Mouse (Mus musculus) forebrain, postnatal 0 days (tissue): ENCODE data around the gene Pwwp2b. TPM values are rescaled to one million over a fixed set of nuclear protein-coding genes. Genes with fewer than 3 reads are reported as not detected.

Experiments used
- ATAC-seq: fragments of 200-750 bp; cut with Nextera tagmentation; 2 replicates; pipeline ENCODE4 v1.8.0; 2017; ENCODE audit warnings: mild to moderate bottlenecking, moderate library complexity
- DNase-seq: peaks from one replicate; pipeline ENCODE4 v3.0.0-alpha.2; 2015
- H3K27ac ChIP-seq: fragments of 300-500 bp; sonication (generic); 2 replicates; pipeline ENCODE4 v1.5.1; 2014; ENCODE audit warnings: low read depth, mild to moderate bottlenecking, antibody characterized with exemption, low read length, moderate library complexity, mixed read lengths
- H3K27me3 ChIP-seq: fragments of 300-500 bp; sonication (generic); 2 replicates; pipeline ENCODE4 v1.6.1; 2014; ENCODE audit warnings: mild to moderate bottlenecking, low read length, mixed read lengths; ENCODE audit not compliant: insufficient read depth
- H3K36me3 ChIP-seq: fragments of 300-500 bp; sonication (generic); 2 replicates; pipeline ENCODE4 v1.6.1; 2014; ENCODE audit warnings: mild to moderate bottlenecking, moderate library complexity; ENCODE audit not compliant: insufficient read depth
- H3K4me1 ChIP-seq: fragments of 300-500 bp; sonication (generic); 2 replicates; pipeline ENCODE4 v1.6.1; 2014; ENCODE audit warnings: antibody characterized with exemption; ENCODE audit not compliant: insufficient read depth
- H3K4me2 ChIP-seq: fragments of 300-500 bp; sonication (generic); 2 replicates; pipeline ENCODE4 v1.6.1; 2014; ENCODE audit warnings: low read depth, mild to moderate bottlenecking, moderate library complexity
- H3K4me3 ChIP-seq: fragments of 300-500 bp; sonication (generic); 2 replicates; pipeline ENCODE4 v1.5.1; 2014; ENCODE audit warnings: low read depth, low read length, mixed read lengths
- H3K9ac ChIP-seq: fragments of 300-500 bp; sonication (generic); 2 replicates; pipeline ENCODE4 v1.6.1; 2014; ENCODE audit warnings: mild to moderate bottlenecking
- H3K9me3 ChIP-seq: fragments of 300-500 bp; sonication (generic); 2 replicates; pipeline ENCODE4 v1.6.1; 2016; ENCODE audit warnings: low read length
- CTCF ChIP-seq: sonication (generic); IDR thresholded peaks from 2 replicates; pipeline ENCODE4 v1.5.1; 2016; ENCODE audit warnings: antibody characterized with exemption, control low read depth, low read depth
- WGBS: fragments of 180-500 bp; shearing (Covaris S2); extraction: QIAGEN DNeasy Blood & Tissue Kit; methylation state at CpG from one replicate; pipeline ENCODE4 v1.1.7; 2014; 5-methylcytosine and 5-hydroxymethylcytosine counted together
- polyA plus RNA-seq: library from polyadenylated mRNA; unstranded; fragments of >200 nt; fragmentation: Nextera tagmentation; extraction: Ambion mirVana; gene quantifications from 2 replicates; pipeline ENCODE4 v1.2.1, GENCODE M21; 2015
- total RNA-seq: library from RNA; depleted of rRNA; stranded (reverse); fragments of >200 nt; gene quantifications from 2 replicates; pipeline ENCODE4 v1.2.3, GENCODE M21; 2014

Gene Pwwp2b
- total and polyA plus RNA-seq, 2 experiments from 2014 or later: 4.3 to 6.3 TPM

- no peak overlapping the region for H3K4me2 ChIP-seq
Measured at GRCm38 (mm10) chr7:139280044-139280443, 31.8 kb downstream of the Pwwp2b start.

DNA sequence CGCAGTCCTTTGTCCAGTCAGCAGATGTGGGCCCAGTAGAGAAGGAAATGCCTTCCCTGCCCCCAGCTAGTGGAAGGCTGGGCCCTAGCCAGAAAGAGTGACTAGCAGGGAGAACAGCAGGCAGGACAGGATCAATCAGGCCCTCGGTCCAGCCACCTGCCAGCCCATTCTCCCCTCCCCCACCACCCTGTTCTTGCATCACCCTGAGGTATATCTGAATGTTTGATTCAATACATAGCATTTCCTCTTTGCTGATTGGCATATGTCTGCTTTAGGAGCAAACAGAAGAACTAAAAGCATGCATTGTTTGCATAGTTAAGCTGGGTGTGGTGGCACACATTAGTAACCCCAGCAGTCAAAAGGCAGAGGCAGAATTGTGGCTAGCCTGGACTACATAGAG, 32.9 kb downstream of the Pwwp2b start:
- WGBS: 24% methylated on average over 2 of the region's 2 CpGs
- no peaks in the 10 kb centered on the region for H3K36me3 ChIP-seq
- no peak for ATAC-seq

More at GRCm38 (mm10) chr7:139280044-139280443, 31.8 kb downstream of the Pwwp2b start:
- no peak overlapping the region for H3K4me3 ChIP-seq
- ATAC-seq (no peak), DNase-seq (no peak)
- no peak overlapping the region for H3K9ac ChIP-seq
- H3K36me3 ChIP-seq: no peaks in the 10 kb centered on the region
- H3K27me3 ChIP-seq: no peaks in the 10 kb centered on the region
- no peak overlapping the region for H3K27ac ChIP-seq
- no peak for TF ChIP-seq CTCF
- 64% methylated on average over 1 of the region's 1 CpGs for WGBS
- no peaks in the 10 kb centered on the region for H3K9me3 ChIP-seq
- peaks cover 5% of the 10 kb centered on the region for H3K4me1 ChIP-seq

DNA sequence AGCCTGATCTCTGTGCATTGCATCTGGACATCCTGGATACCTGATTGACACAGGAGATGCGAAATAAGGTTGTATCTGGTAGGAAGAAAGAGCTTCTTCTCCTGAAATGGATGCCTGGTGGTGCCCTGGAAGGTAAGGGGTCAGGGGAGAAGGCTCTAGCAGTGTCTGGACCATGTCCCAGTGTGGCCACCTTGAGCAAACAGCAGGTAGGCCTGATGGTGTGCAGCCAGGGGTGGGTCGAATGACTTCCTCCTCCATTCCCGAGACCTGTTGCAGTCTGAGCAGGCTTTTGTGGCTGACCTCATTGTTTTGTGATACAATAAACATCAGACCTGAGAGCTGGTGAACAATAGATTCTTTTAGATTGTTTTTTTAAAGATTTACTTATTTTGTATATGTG, 33.8 kb downstream of the Pwwp2b start:
- Histone ChIP-seq H3K36me3 (no peaks in the 10 kb centered on the region), H3K9ac (no peak overlapping the region), H3K4me1 (no peaks in the 10 kb centered on the region), H3K4me3 (no peak overlapping the region), H3K4me2 (no peak overlapping the region), H3K9me3 (no peaks in the 10 kb centered on the region), H3K27ac (no peak overlapping the region), H3K27me3 (no peaks in the 10 kb centered on the region)
- DNase-seq (no peak), ATAC-seq (no peak)
- TF ChIP-seq CTCF: no peak
- 68% methylated on average over 3 of the region's 3 CpGs for WGBS

More for the DNA sequence above, 32.9 kb downstream of the Pwwp2b start:
- Histone ChIP-seq H3K4me3 (no peak overlapping the region), H3K9me3 (no peaks in the 10 kb centered on the region), H3K9ac (no peak overlapping the region), H3K27me3 (no peaks in the 10 kb centered on the region), H3K4me2 (no peak overlapping the region), H3K27ac (no peak overlapping the region), H3K4me1 (no peaks in the 10 kb centered on the region; the same call in 1 of the 2 replicates)
- no peak for TF ChIP-seq CTCF
- DNase-seq: no peak

DNA sequence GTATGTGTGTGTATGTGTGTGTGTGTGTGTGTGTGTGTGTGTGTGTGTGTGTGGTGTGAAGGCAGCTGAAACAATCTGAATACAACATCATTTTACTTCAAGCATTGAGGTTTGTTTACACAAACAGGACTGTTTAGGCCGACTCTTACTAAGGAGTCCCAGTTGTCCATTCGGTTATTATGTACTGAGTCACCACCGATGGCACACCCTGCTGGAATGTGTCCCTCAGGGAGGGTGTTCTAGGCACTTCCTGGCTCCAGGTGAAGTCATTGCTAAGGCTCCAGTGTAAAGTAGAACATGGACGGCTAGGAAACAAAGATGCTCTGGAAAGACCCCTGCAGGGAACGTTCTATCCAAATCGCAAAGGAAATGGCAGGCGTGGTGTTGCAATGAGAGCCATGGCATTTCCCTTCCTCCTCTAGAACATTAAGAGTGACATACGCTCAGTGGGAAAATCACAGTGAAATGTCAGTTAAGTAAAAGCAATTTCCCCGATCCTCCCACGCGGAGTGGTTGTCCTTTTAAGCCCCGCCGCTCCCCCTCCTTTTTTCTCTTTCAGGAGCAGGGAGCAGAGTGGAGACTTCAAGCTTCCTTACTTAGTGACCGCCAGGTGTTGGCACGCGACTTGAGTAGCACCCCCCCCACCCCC, 37.1 kb downstream of the Pwwp2b start:
- Histone ChIP-seq H3K4me2 (no peak overlapping the region), H3K27ac (no peak overlapping the region), H3K36me3 (no peaks in the 10 kb centered on the region), H3K9me3 (no peaks in the 10 kb centered on the region), H3K4me3 (no peak overlapping the region), H3K4me1 (no peaks in the 10 kb centered on the region), H3K9ac (no peak overlapping the region), H3K27me3 (no peaks in the 10 kb centered on the region)
- no peak for ATAC-seq
- 74% methylated on average over 16 of the region's 16 CpGs for WGBS
- TF ChIP-seq CTCF: no peak
- no peak for DNase-seq

DNA sequence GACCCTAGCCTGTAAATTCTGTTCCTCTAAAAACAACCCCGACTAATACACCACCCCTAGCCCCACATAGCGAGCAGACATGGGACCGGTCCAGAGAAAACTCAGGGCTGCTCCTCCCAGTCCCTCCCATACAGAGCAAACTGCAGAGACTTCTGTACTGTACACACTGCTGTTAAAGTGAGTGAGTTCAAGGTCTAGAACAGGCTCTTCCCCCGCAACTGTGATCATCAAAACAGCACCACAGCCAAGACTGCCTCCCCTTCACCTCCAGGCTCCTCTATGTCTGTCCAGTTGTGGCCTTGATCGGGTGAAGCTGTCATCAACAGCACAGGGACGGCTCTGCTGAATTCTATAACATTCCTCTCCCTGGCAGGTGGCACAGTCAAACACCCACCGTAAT, 40.3 kb downstream of the Pwwp2b start:
- no peak for ATAC-seq
- H3K4me2 ChIP-seq: no peak overlapping the region
- H3K27me3 ChIP-seq: no peaks in the 10 kb centered on the region
- no peak overlapping the region for H3K9ac ChIP-seq
- H3K9me3 ChIP-seq: no peaks in the 10 kb centered on the region
- no peak overlapping the region for H3K4me3 ChIP-seq
- no peak for TF ChIP-seq CTCF
- no peaks in the 10 kb centered on the region for H3K4me1 ChIP-seq
- WGBS: 84% methylated on average over 7 of the region's 7 CpGs
- DNase-seq: no peak
- no peaks in the 10 kb centered on the region for H3K36me3 ChIP-seq
- H3K27ac ChIP-seq: no peak overlapping the region

DNA sequence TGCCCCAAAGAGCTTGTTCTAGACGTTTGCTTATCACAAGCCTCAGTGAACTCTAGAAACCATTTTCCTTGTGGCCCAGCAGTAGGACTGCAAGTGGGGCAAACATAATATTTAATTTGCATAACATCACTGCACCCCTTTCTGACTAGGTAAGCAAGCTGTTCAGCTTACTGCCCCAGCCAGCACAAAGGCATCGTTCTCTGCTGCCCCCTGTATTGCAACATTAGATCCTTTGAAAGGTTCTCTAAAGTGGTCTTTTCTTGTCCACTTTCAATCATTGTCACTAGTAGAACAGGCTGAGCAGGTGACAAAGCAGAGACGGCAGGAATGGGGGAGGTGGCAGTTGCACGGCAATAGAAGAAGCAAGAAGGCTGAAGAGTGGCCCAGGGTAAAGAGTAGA, 45.1 kb downstream of the Pwwp2b start:
- Histone ChIP-seq H3K9me3 (no peaks in the 10 kb centered on the region), H3K9ac (no peak overlapping the region), H3K4me1 (no peaks in the 10 kb centered on the region), H3K36me3 (no peaks in the 10 kb centered on the region), H3K4me2 (no peak overlapping the region), H3K27ac (no peak overlapping the region), H3K4me3 (no peak overlapping the region), H3K27me3 (no peaks in the 10 kb centered on the region)
- DNase-seq (no peak), ATAC-seq (no peak)
- no peak for TF ChIP-seq CTCF
- 53% methylated on average over 4 of the region's 4 CpGs for WGBS

DNA sequence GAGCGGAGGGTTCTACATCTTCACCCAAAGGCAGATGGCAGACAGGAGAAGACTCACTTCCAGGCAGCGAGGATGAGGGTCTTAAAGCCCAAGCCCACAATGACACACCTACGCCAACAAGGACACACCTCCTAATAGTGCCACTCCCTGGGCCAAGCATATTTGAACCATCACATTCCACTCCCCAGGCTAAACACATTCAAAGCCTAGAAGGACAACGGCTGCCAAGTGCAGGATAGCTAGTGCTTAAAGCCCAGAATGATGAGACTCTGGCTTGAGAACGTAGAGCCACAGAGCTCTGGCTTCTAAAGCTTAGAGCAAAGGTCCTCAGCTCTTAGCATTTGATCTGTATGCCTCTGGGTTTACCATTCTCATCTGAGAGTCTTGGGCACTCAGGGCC, 45.8 kb downstream of the Pwwp2b start:
- Histone ChIP-seq H3K9me3 (no peaks in the 10 kb centered on the region), H3K36me3 (no peaks in the 10 kb centered on the region), H3K4me1 (no peaks in the 10 kb centered on the region), H3K4me3 (no peak overlapping the region), H3K27ac (no peak overlapping the region), H3K4me2 (no peak overlapping the region), H3K27me3 (peaks cover 2% of the 10 kb centered on the region; the same call in 1 of the 2 replicates), H3K9ac (no peak overlapping the region)
- no peak for TF ChIP-seq CTCF
- WGBS: 93% methylated on average over 5 of the region's 5 CpGs
- ATAC-seq (no peak), DNase-seq (no peak)
